Mouse (Mus musculus) neutrophil, adult 5-6 weeks (primary cell): ENCODE data around the gene Ly86. TPM values are rescaled to one million over a fixed set of nuclear protein-coding genes. Genes with fewer than 3 reads are reported as not detected.

Experiments used
- ATAC-seq: fragments of 151-379, 151-347 bp; 2 replicates; pipeline ENCODE4 v1.8.0; 2017; ENCODE audit warnings: mild to moderate bottlenecking, moderate TSS enrichment; ENCODE audit not compliant: insufficient number of reproducible peaks, poor library complexity, low FRiP score, severe bottlenecking; ENCODE audit errors: extremely low read depth
- total RNA-seq: library from RNA; stranded (forward); fragments of 200-1000 nt; gene quantifications from 2 replicates; pipeline ENCODE4 v1.2.3, GENCODE M21; 2017

The Ly86 gene
- 193 and 216 TPM in 2 replicates for total RNA-seq

DNA sequence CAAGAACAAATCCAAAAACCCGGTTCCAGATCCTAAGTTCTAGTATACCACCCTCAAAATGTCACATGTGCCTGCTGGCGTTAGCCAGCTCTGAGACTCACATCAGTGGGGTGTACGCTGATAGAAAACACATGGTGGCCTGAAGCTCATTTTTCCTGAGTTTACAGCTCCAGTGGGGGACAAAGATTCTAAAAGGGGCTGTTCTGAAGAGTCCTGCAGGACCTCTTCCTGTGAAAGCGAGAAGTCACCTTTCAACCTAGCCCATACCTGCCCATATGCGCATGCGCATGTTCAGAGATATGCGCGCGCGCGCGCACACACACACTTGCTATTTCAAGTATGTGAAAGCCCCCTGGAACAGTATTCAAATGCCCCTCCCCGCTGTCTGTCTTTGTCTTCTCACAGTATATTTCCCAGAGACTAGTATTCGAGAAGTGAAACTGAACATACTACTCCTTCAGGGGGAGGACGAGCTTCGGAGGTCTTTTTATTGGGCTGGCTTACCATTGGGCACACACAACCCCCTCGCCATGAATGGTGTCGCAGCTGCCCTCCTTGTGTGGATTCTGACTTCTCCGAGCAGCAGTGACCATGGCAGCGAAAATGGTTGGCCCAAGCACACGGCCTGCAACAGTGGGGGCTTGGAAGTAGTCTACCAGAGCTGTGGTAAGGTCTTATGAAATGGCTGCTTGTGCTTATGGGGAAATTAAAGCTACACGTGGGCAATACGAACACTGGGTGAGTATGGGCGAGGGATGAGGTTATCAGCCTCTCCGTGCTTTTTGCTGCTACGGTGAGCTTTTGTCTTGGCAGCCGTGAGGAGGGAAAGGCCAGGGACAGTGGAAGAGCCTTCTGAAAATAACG lies at the start of gene Ly86:
Gene Ly86, plus strand, starts transcription at position 300 of the 864 bp plus-strand sequence.
- ATAC-seq, result peak; percentile 67

DNA sequence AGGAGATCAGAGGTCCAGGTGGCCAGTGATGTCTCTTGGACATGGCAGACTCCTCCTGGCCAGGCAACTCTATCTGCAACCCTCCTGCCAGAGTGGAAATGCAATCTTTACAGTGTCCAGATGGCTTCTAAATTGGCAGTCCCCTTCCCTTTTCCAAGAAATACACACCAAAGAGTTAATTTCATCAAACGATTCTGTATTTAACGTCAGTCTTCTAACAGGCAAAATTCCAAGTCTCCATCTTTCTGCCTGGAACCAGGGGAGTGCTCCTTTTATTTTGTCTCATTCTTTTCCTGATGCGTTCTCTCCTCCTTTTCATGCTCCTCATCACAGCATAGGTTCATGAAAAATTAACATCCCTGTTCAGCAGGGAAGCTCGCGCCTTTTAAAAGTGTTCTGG lies 47.1 kb upstream of the Ly86 start:
- no peak for ATAC-seq

DNA sequence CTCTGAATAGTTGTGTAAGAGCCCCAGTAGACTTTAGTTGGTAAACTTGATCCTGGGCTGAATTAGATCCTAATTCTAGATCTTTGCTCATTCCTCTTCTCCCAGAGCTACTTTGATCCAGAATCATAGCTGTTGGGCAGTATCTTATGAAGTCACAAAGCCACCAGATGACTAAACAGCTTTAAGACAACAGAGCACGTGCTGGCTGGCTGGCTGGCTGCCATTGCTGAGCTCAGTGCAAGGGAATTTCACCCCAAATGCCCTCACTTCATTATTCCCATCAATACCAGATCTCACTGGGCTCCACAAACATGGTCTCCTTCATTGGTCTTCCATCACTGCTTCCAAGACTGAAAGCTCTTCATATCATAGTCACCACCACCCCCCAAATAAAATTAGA lies 46.2 kb upstream of the Ly86 start:
- ATAC-seq, result no peak

DNA sequence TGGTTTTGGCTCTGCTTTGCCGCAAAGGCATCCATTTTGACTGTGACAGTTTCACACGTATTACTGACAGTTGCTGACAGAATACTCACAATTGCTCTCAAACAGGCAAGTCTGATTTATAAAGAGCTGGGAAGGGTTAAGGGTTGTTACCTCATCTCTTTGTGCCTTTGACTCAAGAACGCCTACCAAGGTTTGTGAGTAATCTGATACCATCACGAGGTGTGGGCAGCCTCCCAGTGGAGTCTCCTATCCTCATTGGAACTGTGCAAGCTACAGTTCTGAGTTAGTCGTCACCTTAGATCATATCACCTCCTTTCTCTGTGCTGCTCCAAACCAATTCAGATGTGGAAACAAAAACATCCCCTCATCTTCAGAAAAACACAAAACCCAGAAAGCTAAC lies 42.1 kb upstream of the Ly86 start:
- ATAC-seq, result no peak

DNA sequence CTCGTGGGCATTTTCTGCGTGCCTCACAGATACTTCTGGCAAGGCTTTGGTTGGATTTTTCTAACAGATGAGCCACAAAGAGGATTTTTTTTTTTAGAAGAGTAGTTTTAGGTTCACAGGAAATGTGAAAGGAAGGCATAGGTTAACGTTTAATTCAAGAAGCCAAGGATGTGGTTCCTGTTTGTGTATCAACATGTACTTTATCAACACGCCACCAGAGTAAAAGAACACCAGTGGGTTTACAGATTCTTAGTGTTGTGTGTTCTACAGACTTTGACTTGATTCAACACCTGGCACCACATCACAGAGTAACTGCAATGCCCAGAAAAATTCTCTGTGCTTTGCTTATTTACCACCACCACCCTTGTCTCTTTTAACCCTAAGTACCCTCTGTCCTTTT lies 37.0 kb upstream of the Ly86 start:
- ATAC-seq, result no peak

DNA sequence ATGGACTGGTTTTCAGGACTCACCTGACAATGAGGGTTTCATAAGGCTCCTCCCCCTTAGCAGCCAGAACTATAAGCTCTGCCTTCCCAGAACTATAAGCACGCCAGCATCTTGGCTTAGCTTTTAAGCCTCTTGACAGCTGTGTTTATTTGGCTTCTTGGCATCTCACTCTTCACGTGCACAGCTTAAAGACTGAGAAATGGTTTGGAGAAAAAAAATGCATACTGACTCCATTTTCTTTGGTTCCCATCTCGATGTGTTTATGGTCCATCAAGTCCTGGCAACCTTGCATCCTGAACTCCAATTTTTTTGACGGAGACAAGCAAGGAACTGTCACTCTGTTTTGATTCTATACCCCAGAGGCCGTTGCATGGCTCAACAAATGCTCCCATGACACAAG lies 35.7 kb upstream of the Ly86 start:
- ATAC-seq, result no peak

DNA sequence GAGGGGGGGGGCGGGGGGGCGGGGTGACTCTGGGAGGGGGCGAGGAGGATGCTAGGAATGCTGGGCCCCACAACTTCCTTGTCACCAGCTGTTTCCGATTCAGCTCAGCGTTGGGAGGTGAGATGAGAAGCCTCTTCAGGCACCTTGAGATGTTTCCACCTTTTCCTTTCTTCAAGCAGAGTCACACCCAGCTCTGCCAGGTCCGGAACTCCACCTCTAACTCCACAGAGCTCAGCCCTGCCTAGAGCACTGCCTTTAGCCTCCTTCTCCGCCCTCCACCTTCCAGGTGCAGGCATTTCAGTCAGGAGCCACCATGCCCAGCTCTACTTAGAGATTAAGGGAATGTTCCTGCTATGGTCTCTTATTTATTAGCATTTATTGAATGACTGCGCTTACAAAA lies 34.7 kb upstream of the Ly86 start:
- no peak for ATAC-seq

DNA sequence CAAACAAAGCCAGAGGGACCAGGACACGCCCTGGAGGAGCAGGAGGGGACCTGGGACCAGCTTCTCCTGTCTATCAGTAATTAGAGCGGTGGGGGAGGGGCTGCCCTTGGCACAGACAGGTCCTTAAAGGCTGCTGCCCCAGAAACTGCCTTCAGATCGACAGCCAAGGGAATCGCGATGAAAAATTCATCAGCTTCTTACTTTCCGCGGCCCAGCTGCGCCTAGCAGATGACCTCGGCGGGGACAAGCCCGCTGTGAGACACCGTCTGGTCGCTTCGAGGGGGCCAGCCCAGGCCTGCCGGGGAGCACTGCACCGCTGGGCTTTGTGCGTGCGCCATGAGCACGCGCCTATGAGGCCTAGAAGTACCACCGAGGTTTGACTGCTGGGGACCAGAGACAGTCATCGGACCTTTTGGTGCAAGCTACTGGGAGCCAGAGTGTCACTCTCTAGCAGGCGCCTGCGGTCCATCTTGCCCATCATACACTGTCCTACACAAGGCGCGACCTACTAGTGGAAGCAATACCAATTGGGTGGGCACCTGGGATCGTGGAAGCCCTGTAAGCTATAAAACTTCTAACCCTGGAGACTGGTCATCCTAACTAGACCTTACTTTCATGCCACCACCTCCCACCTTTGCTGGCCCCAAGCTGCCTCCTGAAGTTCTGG lies 33.3 kb upstream of the Ly86 start:
- ATAC-seq, result no peak

DNA sequence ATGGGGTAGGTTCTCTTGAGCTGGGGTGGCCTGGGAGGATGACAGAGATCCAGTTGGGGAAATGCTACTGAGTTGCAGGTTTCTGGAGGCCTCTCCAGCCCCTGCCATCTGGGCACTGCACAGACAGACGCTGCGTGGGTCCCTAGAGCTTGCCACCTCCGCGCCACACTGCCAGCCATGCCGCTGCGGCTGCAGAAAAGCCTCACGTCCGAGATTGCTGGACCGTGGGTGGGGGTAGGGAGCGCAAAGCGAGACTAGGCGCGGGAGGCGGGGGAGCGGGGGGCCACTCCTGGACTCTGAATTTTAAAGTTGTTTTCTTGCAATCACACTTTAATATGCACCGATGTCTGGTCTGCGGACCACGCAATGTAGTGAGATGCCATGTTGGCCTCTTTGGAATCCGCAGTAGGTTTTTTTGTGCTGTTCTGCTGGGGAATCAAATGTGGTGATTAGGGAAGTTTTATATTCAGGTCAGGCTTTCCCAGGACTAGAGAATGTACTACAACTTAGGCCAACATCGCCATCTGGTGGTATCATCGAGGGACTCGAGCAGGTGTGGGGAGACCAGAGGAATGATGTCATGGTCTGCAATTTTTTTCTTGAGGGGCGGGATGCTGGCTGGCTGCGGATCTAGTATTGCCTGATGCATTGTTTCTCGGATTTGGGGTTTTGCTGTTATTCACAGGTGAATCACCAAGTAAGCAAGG lies 32.6 kb upstream of the Ly86 start:
- peak; percentile 82 for ATAC-seq

DNA sequence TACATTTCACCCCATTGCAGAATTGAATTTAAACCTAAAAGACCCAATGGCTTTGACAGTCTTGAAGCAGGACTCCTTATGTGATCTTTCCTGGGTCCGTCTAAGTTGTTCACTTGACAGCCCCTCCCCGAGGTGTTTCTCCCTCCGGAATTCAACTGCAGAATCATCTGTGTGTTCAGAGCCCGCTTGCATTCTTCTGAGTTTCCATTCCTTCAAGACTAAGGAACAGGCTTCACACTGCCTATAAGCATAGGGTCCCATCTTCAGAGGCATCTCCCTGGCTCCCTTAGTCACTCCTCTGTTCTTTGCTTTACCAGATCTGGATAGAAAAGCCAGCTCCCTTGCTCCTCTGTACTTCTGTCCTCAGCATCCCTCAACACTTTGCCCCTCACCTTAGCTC lies 32.1 kb upstream of the Ly86 start:
- ATAC-seq, result no peak

DNA sequence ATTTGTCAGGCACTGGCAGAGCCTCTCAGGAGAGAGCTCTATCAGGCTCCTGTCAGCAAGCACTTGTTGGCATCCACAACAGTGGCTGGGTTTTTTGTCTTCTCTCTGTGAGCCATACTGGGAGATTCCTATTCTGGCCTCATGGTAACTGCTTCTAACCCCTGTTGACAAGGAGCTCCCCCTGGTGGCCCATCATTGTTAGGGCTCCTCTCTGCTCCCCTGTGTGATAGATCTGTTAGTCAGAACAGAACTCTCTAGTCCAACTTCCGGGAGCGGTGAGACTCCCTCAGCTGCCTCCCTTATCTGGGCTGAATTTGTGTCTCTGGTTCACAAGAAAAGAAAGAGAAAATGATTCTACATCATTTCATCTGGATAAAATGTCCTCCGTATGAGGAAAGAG lies 19.5 kb upstream of the Ly86 start:
- ATAC-seq, result peak; percentile 91

DNA sequence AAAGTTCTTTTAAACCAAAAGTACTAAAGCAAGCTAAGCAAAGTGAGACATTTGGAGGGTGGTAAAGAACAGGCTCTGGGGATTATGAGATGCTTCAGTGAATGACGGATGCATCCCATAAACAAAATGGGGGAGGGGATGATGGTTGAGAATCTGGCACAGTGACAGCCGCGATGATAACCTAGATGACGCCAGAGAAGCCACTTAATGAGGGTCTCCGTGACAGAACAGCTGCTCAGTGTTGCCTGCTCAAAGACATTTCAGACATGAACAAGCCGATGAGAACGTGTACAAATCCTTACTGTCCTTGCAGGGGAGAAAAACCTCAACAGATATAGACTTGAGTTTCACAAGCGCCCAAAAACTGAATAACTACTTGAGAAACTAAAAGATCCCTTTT lies 15.3 kb upstream of the Ly86 start:
- ATAC-seq, result no peak

DNA sequence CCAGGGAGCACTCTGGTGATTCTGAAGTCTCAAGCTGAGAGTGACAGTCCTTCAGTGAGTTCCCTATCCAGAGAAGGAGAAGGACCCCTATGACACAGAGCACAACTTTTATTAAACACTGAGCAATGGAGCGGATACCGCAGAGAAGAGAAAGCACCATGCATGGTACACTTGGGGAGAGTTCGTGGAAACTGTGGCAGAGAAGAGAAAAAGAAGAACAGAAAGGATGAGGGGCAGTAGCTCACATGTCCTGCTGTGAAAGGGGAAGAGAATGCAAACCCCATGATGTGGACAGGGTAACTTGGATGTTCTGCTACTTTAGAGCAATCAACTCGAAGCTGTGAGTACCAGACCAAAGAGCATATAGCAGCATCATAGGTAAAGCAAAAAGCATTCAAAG lies 14.0 kb upstream of the Ly86 start:
- ATAC-seq, result 0 out of 2 replicates have a peak, but pooled peaks have one; percentile 46

DNA sequence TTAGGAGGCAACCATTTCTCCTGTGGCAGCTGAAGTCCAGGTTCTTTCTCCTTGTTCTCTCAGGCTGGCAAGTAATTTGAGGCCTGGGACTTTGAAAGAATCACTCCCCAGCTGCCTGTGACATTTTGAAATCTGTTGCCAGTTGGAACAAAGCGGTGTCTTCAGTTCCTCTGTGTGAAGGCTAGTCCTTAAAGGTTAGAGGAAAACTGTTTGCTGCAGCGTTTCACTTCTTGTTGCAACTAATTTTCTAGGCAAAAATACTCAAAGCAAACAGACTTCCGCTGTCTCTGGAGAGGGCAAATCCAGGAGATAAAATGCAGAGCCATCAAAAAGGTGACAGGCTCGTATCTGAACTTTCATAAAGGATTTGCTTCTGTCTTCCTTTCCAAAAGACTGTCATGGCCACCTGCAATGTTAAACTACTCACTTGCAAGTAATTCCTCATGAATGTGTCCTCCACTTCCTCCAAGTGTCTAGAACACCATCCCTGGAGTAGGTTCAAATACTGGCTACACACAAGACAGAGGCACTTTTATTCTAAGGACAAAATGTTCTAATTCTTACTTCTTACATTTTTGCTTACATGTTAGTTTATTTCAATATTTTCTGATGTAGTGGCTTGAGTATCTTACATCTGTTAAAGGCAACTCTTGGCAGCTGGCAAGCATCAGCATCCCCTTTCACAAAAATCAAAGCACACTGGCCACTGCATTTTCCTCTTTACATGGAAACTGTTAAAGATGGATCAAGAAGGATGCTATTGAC lies 12.0 kb upstream of the Ly86 start:
- no peak for ATAC-seq

DNA sequence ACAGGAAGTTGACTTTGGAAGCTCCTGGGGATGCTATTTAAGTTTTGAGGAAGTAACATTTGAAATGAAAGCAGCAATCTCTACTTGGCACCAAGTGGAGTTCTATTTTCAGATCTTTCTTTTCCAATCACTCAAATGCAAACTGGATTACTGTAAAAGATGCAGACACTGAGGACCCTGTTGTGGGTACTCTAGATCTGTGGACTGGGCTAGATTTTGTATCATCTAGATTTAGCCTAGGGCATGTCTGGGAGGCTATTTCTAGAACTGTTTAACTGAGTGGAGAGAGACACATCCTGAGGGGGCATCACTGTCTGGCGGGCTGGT lies 11.5 kb upstream of the Ly86 start:
- no peak for ATAC-seq

DNA sequence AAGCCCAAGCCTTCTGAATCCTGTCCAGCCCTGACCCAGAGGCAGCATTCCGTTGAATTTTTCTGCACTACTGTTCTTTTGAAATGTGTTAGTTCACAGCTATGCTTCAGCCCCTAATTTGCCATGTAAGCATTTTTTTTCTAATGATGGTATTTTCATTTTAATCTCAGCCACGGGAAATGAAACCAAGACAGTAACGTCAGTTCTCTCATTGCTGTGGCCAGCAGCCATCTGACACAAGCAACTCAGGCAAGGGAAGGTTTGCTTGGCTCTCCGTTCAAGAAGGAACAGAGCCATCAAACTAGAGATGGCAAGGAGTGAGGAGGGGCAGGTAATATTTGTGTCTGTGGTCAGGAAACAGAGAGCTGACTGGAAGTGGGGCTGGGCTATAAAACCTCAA lies 7.7 kb upstream of the Ly86 start:
- peak; percentile 53; the same call in 1 of the 2 replicates for ATAC-seq

DNA sequence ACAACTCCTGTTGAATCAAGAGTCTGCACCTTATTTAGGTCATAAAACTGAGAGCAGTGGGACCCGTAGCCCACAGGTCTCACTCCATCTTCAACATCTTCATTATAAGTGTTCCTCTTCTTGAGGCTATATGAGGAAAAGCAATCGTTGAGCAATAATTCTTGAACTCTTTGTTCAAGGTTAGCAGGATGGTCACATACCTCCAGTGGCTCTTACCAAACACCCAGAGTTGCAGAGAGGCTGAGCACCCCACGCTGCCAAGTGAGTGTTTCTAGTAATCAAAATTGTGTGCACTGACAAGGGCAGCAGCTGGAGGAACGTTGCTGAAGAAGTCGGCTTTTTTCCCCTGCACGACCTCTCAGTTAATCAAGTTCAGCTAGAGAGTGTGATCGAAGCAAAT lies 7.1 kb upstream of the Ly86 start:
- no peak for ATAC-seq

DNA sequence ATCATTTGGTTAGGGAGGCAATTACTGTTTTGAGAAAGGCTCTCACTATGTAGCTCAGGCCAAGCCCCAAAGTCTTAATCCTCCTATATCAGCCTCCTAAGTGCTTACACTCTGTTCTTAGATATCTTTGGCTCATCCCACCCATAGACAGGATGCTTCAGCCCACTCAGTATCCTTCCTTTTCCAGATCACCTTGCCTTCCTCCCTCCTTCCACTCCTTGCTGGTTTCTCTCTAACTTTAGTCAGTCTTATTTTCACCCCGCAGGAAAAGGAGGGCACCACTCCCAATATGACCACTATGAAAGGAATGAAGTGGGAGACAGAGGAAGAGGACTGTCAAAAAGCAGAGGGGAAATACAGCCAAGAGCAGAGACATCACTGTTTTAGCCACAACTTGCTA lies 2.2 kb upstream of the Ly86 start:
- ATAC-seq, result no peak

DNA sequence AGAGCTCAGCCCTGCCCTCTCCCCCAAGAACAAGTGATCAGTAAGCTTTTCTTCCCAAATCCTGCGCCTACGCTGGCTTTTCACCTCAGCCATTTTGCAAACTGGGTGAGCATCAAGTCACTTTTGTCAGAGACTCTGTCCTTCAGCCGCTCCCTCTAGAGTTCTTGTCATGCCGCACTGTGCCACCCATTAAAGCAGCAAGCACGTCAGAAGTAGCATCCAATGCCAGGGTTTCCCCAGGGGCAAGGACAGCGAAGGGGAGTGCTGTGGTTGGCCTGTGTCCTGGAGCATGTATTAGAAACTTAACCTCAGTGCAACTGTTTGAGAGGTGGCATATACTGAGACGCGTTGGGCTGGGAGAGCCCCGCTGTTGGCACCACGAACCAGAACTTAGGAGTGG lies 815 bp downstream of the Ly86 start:
- ATAC-seq, result peak; percentile 35; the same call in 1 of the 2 replicates
